Mouse (Mus musculus) MEL (cell line): Measurements from ENCODE around the gene Cacng3. TPM values are rescaled to one million over a fixed set of nuclear protein-coding genes. Genes with fewer than 3 reads are reported as not detected.

ENCODE experiments used
- DNase-seq: peaks from one replicate; pipeline ENCODE4 v3.0.0; 2011; ENCODE audit warnings: low read depth, low spot score
- H3K27ac ChIP-seq: 2 replicates; pipeline ENCODE4 v1.5.1; 2012; ENCODE audit warnings: low read depth, mild to moderate bottlenecking, control low read depth, low read length, moderate library complexity; ENCODE audit not compliant: control insufficient read depth
- H3K27me3 ChIP-seq, 2 experiments: fragments of 150-350 bp in 1 of 2; sonication (generic) in 1 of 2; 2 replicates each; pipeline ENCODE4 v1.6.1; 2012; ENCODE audit warnings: low read length in 2 of 2, mild to moderate bottlenecking in 2 of 2, improper control_type of control experiment in 1 of 2, moderate library complexity in 1 of 2; ENCODE audit not compliant: insufficient read depth in 2 of 2, control insufficient read depth in 1 of 2
- H3K36me3 ChIP-seq, 2 experiments: 2 replicates each; pipeline ENCODE4 v1.6.1; 2012 to 2014; ENCODE audit warnings: low read length in 2 of 2, improper control_type of control experiment in 1 of 2, inconsistent platforms in 1 of 2, mild to moderate bottlenecking in 1 of 2; ENCODE audit not compliant: insufficient read depth in 2 of 2, control insufficient read depth in 1 of 2
- H3K4me1 ChIP-seq, 2 experiments: fragments of 150-350 bp in 1 of 2; sonication (generic) in 1 of 2; 2 replicates each; pipeline ENCODE4 v1.6.1; 2012; ENCODE audit warnings: low read length in 2 of 2, improper control_type of control experiment in 1 of 2, mild to moderate bottlenecking in 1 of 2; ENCODE audit not compliant: insufficient read depth in 2 of 2, control insufficient read depth in 1 of 2
- H3K4me3 ChIP-seq, 2 experiments: fragments of 150-350 bp in 1 of 2; sonication (generic) in 1 of 2; 2 replicates each; pipeline ENCODE4 v1.5.1; 2012; ENCODE audit warnings: low read depth in 2 of 2, low read length in 2 of 2, mild to moderate bottlenecking in 2 of 2, moderate library complexity in 2 of 2, control low read depth in 1 of 2, improper control_type of control experiment in 1 of 2; ENCODE audit not compliant: control insufficient read depth in 1 of 2, insufficient read depth in 1 of 2
- H3K79me2 ChIP-seq: 2 replicates; pipeline ENCODE4 v1.6.1; 2012; ENCODE audit warnings: mild to moderate bottlenecking, low read length, moderate library complexity; ENCODE audit not compliant: control insufficient read depth, poor library complexity, insufficient read depth
- H3K9ac ChIP-seq: 2 replicates; pipeline ENCODE4 v1.6.1; 2012; ENCODE audit warnings: low read depth, mild to moderate bottlenecking, control low read depth, low read length, moderate library complexity; ENCODE audit not compliant: control insufficient read depth, poor library complexity, severe bottlenecking
- H3K9me3 ChIP-seq: fragments of 150-350 bp; sonication (generic); replicated peaks from 2 replicates; pipeline ENCODE4 v1.6.1; 2012; ENCODE audit warnings: mild to moderate bottlenecking, low read length, improper control_type of control experiment, moderate library complexity; ENCODE audit not compliant: insufficient read depth
- BHLHE40 ChIP-seq: IDR thresholded peaks from 2 replicates; pipeline ENCODE4 v1.6.1; 2012; ENCODE audit warnings: low read depth, mild to moderate bottlenecking, inconsistent platforms, low read length, improper control_type of control experiment, borderline replicate concordance
- CHD1 ChIP-seq: IDR thresholded peaks from 2 replicates; pipeline ENCODE4 v1.6.1; 2012; ENCODE audit warnings: low read depth, mild to moderate bottlenecking, inconsistent platforms, low read length, improper control_type of control experiment
- E2F4 ChIP-seq: IDR thresholded peaks from 2 replicates; pipeline ENCODE4 v1.6.1; 2011; ENCODE audit warnings: low read depth, low read length, improper control_type of control experiment, borderline replicate concordance
- ELF1 ChIP-seq: IDR thresholded peaks from 2 replicates; pipeline ENCODE4 v1.6.1; 2014; ENCODE audit warnings: low read depth, mild to moderate bottlenecking, inconsistent platforms, low read length, improper control_type of control experiment, moderate library complexity
- EP300 ChIP-seq, 2 experiments: IDR thresholded peaks; 2 replicates each; pipeline ENCODE4 v1.6.1; 2011; ENCODE audit warnings: improper control_type of control experiment in 2 of 2, low read length in 2 of 2, low read depth in 1 of 2, mild to moderate bottlenecking in 1 of 2
- GABPA ChIP-seq: IDR thresholded peaks from 2 replicates; pipeline ENCODE4 v1.6.1; 2012; ENCODE audit warnings: low read depth, mild to moderate bottlenecking, inconsistent platforms, low read length, improper control_type of control experiment, moderate library complexity
- HCFC1 ChIP-seq: IDR thresholded peaks from 2 replicates; pipeline ENCODE4 v1.6.1; 2012; ENCODE audit warnings: low read depth, mild to moderate bottlenecking, inconsistent platforms, low read length, improper control_type of control experiment, moderate library complexity
- KAT2A ChIP-seq: conservative IDR thresholded peaks from 2 replicates; pipeline ENCODE4 v1.6.1; 2012; ENCODE audit warnings: low read depth, low read length, improper control_type of control experiment, inconsistent platforms
- MAFK ChIP-seq: IDR thresholded peaks from 2 replicates; pipeline ENCODE4 v1.6.1; 2011; ENCODE audit warnings: low read depth, mild to moderate bottlenecking, low read length, improper control_type of control experiment, borderline replicate concordance
- MAX ChIP-seq: IDR thresholded peaks from 2 replicates; pipeline ENCODE4 v1.6.1; 2011; ENCODE audit warnings: low read length, improper control_type of control experiment
- MEF2A ChIP-seq: IDR thresholded peaks from 2 replicates; pipeline ENCODE4 v1.6.1; 2014; ENCODE audit warnings: low read depth, mild to moderate bottlenecking, inconsistent platforms, low read length, improper control_type of control experiment; ENCODE audit not compliant: poor library complexity, insufficient replicate concordance, severe bottlenecking; ENCODE audit errors: extremely low read depth
- MYB ChIP-seq: IDR thresholded peaks from 2 replicates; pipeline ENCODE4 v1.6.1; 2011; ENCODE audit warnings: mild to moderate bottlenecking, low read depth, low read length, improper control_type of control experiment
- MYC ChIP-seq: IDR thresholded peaks from 2 replicates; pipeline ENCODE4 v1.6.1; 2011; ENCODE audit warnings: low read depth, mild to moderate bottlenecking, low read length, improper control_type of control experiment, moderate library complexity
- NRF1 ChIP-seq: IDR thresholded peaks from 2 replicates; pipeline ENCODE4 v1.6.1; 2014; ENCODE audit warnings: low read depth, mild to moderate bottlenecking, inconsistent platforms, low read length, improper control_type of control experiment, moderate library complexity; ENCODE audit not compliant: poor library complexity, insufficient read depth, severe bottlenecking
- POLR2A ChIP-seq, 2 experiments: IDR thresholded peaks; 2 replicates each; pipeline ENCODE4 v1.6.1; 2011 to 2012; ENCODE audit warnings: low read length in 2 of 2, mild to moderate bottlenecking in 2 of 2, control low read depth in 1 of 2, improper control_type of control experiment in 1 of 2, low read depth in 1 of 2, moderate library complexity in 1 of 2; ENCODE audit not compliant: control insufficient read depth in 1 of 2, insufficient read depth in 1 of 2, poor library complexity in 1 of 2
- POLR2AphosphoS2 ChIP-seq: IDR thresholded peaks from 2 replicates; pipeline ENCODE4 v1.6.1; 2011; ENCODE audit warnings: low read length, improper control_type of control experiment
- RAD21 ChIP-seq: IDR thresholded peaks from 2 replicates; pipeline ENCODE4 v1.6.1; 2011; ENCODE audit warnings: mild to moderate bottlenecking, low read depth, low read length, improper control_type of control experiment
- TAL1 ChIP-seq: IDR thresholded peaks from 2 replicates; pipeline ENCODE4 v1.6.1; 2012; ENCODE audit warnings: mild to moderate bottlenecking, inconsistent platforms, low read length, moderate library complexity, mixed read lengths
- USF1 ChIP-seq: IDR thresholded peaks from 2 replicates; pipeline ENCODE4 v1.6.1; 2014; ENCODE audit warnings: low read depth, mild to moderate bottlenecking, inconsistent platforms, low read length, improper control_type of control experiment, moderate library complexity
- ZMIZ1 ChIP-seq: IDR thresholded peaks from 2 replicates; pipeline ENCODE4 v1.6.1; 2012; ENCODE audit warnings: low read depth, mild to moderate bottlenecking, inconsistent platforms, low read length, improper control_type of control experiment, moderate library complexity
- ZNF384 ChIP-seq: IDR thresholded peaks from 2 replicates; pipeline ENCODE4 v1.6.1; 2012; ENCODE audit warnings: low read depth, mild to moderate bottlenecking, inconsistent platforms, low read length, improper control_type of control experiment
- polyA plus RNA-seq, 2 experiments: library from polyadenylated mRNA; stranded (reverse) in 1 of 2; unstranded in 1 of 2; fragments of >175 nt in 1 of 2; fragments of >200 nt in 1 of 2; gene quantifications; 2 replicates each; pipeline versions ENCODE4 v1.2.1 to v1.2.4; 2012; ENCODE audit warnings: low replicate concordance in 2 of 2, low read depth in 1 of 2; ENCODE audit not compliant: insufficient read length in 2 of 2, insufficient read depth in 1 of 2, missing spikeins in 1 of 2
- total RNA-seq: library from RNA; depleted of rRNA; stranded (reverse); fragments of 300-350 nt; gene quantifications from 2 replicates; pipeline ENCODE4 v1.2.3, GENCODE M21; 2012

Cacng3 gene
- total and polyA plus RNA-seq, 3 experiments: not detected

- TF ChIP-seq CHD1: no peak
- TF ChIP-seq NRF1: no peak
- TF ChIP-seq GABPA: no peak
- no peak for TF ChIP-seq MEF2A
- TF ChIP-seq HCFC1: no peak
- no peak for TF ChIP-seq USF1
- TF ChIP-seq KAT2A: no peak
- TF ChIP-seq MYC: no peak
- TF ChIP-seq ELF1: no peak
- H3K27me3 ChIP-seq: no peaks in the 10 kb centered on the region
- no peak overlapping the region for H3K9ac ChIP-seq
- no peak for DNase-seq
- H3K9me3 ChIP-seq: no peaks in the 10 kb centered on the region
- H3K4me1 ChIP-seq: no peaks in the 10 kb centered on the region
- no peak overlapping the region for H3K27ac ChIP-seq
- no peak overlapping the region for H3K4me3 ChIP-seq
- H3K36me3 ChIP-seq: no peaks in the 10 kb centered on the region
- no peaks in the 10 kb centered on the region for H3K79me2 ChIP-seq
Measured at GRCm38 (mm10) chr7:122649306-122649705, 21.0 kb upstream of the Cacng3 start.

- no peaks in the 10 kb centered on the region for H3K27me3 ChIP-seq
- TF ChIP-seq GABPA (no peak), BHLHE40 (no peak), MYC (no peak), TAL1 (no peak), ZNF384 (no peak), CHD1 (no peak), POLR2A (IDR thresholded peaks at IDR 0.05; ENCODE audit: control insufficient read depth in 1 of 2, insufficient read depth in 1 of 2, low read depth in 1 of 2, low read length in 2 of 2, poor library complexity in 1 of 2) (no peak), MAX (no peak), EP300 (IDR thresholded peaks at IDR 0.05; ENCODE audit: low read depth in 1 of 2, low read length in 2 of 2) (no peak), ZMIZ1 (no peak), POLR2AphosphoS2 (no peak), ELF1 (no peak), MAFK (no peak), NRF1 (no peak), MYB (no peak), RAD21 (no peak), E2F4 (no peak)
- H3K27ac ChIP-seq: no peak overlapping the region
- no peak overlapping the region for H3K4me3 ChIP-seq
- no peaks in the 10 kb centered on the region for H3K4me1 ChIP-seq
- H3K36me3 ChIP-seq: no peaks in the 10 kb centered on the region
- H3K79me2 ChIP-seq: no peaks in the 10 kb centered on the region
- no peaks in the 10 kb centered on the region for H3K9me3 ChIP-seq
- H3K9ac ChIP-seq: no peak overlapping the region
- no peak for DNase-seq
Measured at GRCm38 (mm10) chr7:122652523-122652922, 17.8 kb upstream of the Cacng3 start.
